Comparison of ENCODE assay signal across 17 mouse cellular contexts in the genomic region with DNA sequence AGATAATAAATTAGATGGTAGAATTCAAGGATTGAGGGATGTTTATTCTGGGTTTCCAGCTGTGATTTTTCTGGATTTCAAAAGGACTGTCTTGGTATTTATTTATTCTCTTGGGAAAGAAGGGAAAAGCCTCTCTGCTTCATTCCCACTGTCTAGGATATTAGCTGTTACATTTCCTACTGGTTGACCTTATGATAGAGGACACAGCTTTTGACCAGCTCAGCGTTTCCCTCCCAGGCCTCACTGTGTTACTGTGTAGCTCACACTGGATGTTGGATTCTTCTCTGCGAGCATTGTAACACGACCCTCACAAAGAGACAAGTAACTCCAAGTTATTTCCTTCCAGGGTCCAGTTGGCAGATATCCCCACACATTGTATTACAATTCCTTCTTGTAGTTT.
DNase-seq lines count a peak whose midpoint lies in the region; ATAC-seq lines count a peak whose summit lies in the region.
"Had no signal": no experiment of that assay in that cellular context is flagged by ENCODE, and none has a peak within 500 bp of the region (broad histone marks: within the 10 kb centered on the region; RNA-seq: fewer than 3 reads in every experiment).

No protein-coding gene starts in this region.

- no peaks in the 10 kb centered on the region for H3K36me3 ChIP-seq in lung, embryonic 15.5 days
- H3K36me3 ChIP-seq in lung, embryonic 16.5 days (ENCODE audit: control insufficient read depth, insufficient read depth, low read length) = no peaks in the 10 kb centered on the region
- H3K36me3 ChIP-seq in midbrain, embryonic 10.5 days = no peaks in the 10 kb centered on the region
- H3K36me3 ChIP-seq: heart, embryonic 13.5 days; hindbrain, embryonic 13.5 days; midbrain, embryonic 15.5 days; neural tube, embryonic 12.5 days had no signal

- peak; percentile 14 for DNase-seq in gastrocnemius, postnatal 14 days
- no peak for DNase-seq in gastrocnemius, adult 18-20 months (ENCODE audit: low spot score)
- DNase-seq in lung, adult 18-20 months = no peak
- no peak for DNase-seq in B cell, adult 2 months
- DNase-seq in ovary, postnatal 14 days (ENCODE audit: low spot score) = no peak
- DNase-seq in midbrain, embryonic 10.5 days (ENCODE audit: low spot score) = no peak
- DNase-seq: adrenal gland, adult 8-10 months; cerebellum, adult 8-10 months; liver; thymus, postnatal 4 days had no signal

- WGBS in lung, embryonic 15.5 days = 25% methylated on average over 3 of the region's 3 CpGs
- 22% methylated on average over 3 of the region's 3 CpGs for WGBS in lung, embryonic 16.5 days
- WGBS in midbrain, embryonic 10.5 days = 69% methylated on average over 3 of the region's 3 CpGs

- H3K4me1 ChIP-seq in lung, embryonic 15.5 days = peaks cover 5% of the 10 kb centered on the region; the same call in 1 of the 2 replicates
- no peaks in the 10 kb centered on the region; the same call in 1 of the 2 replicates for H3K4me1 ChIP-seq in lung, embryonic 16.5 days (replicated peaks; ENCODE audit: control insufficient read depth, insufficient read depth, low read length)
- H3K4me1 ChIP-seq in midbrain, embryonic 10.5 days = no peaks in the 10 kb centered on the region
- H3K4me1 ChIP-seq: hindbrain, embryonic 13.5 days; midbrain, embryonic 15.5 days; neural tube, embryonic 12.5 days had no signal

- no peak overlapping the region for H3K9ac ChIP-seq in lung, embryonic 15.5 days
- no peak overlapping the region for H3K9ac ChIP-seq in lung, embryonic 16.5 days (ENCODE audit: low read length)
- H3K9ac ChIP-seq: heart, embryonic 13.5 days; hindbrain, embryonic 13.5 days; midbrain, embryonic 15.5 days; neural tube, embryonic 12.5 days had no signal

- intact Hi-C loops in gastrocnemius, postnatal 14 days (cut with DNase I; ENCODE audit: low total_unique reads) = no loop called here

- peak; percentile 97 for ATAC-seq in lung, embryonic 15.5 days (ENCODE audit: borderline replicate concordance, extremely low read depth, low FRiP score, low TSS enrichment)
- ATAC-seq in lung, embryonic 16.5 days (ENCODE audit: low read depth) = peak; percentile 98

- peak overlapping the region; percentile 65; the same call in 1 of the 2 replicates for H3K27ac ChIP-seq in lung, embryonic 15.5 days
- no peak overlapping the region for H3K27ac ChIP-seq in lung, embryonic 16.5 days (ENCODE audit: low read length)
- no peak overlapping the region for H3K27ac ChIP-seq in midbrain, embryonic 10.5 days (replicated peaks)
- H3K27ac ChIP-seq: heart, embryonic 13.5 days; hindbrain, embryonic 13.5 days; layer of hippocampus, adult 2 months; midbrain, embryonic 15.5 days; neural tube, embryonic 12.5 days had no signal

- no peak overlapping the region for H3K4me3 ChIP-seq in lung, embryonic 15.5 days
- no peak overlapping the region for H3K4me3 ChIP-seq in lung, embryonic 16.5 days (ENCODE audit: low read length)
- no peak overlapping the region for H3K4me3 ChIP-seq in midbrain, embryonic 10.5 days
- H3K4me3 ChIP-seq: heart, embryonic 13.5 days; hindbrain, embryonic 13.5 days; layer of hippocampus, adult 2 months; midbrain, embryonic 15.5 days; neural tube, embryonic 12.5 days had no signal

- H3K9me3 ChIP-seq in lung, embryonic 15.5 days = no peaks in the 10 kb centered on the region
- H3K9me3 ChIP-seq in lung, embryonic 16.5 days (ENCODE audit: control insufficient read depth, low read length) = no peaks in the 10 kb centered on the region
- H3K9me3 ChIP-seq in midbrain, embryonic 10.5 days (replicated peaks) = no peaks in the 10 kb centered on the region
- H3K9me3 ChIP-seq: heart, embryonic 13.5 days; hindbrain, embryonic 13.5 days; midbrain, embryonic 15.5 days; neural tube, embryonic 12.5 days had no signal

- no peaks in the 10 kb centered on the region for H3K27me3 ChIP-seq in lung, embryonic 15.5 days
- H3K27me3 ChIP-seq in lung, embryonic 16.5 days (ENCODE audit: control insufficient read depth, insufficient read depth, low read depth, low read length) = no peaks in the 10 kb centered on the region
- no peaks in the 10 kb centered on the region for H3K27me3 ChIP-seq in midbrain, embryonic 10.5 days (ENCODE audit: low read depth, poor library complexity, severe bottlenecking)
- H3K27me3 ChIP-seq: heart, embryonic 13.5 days; hindbrain, embryonic 13.5 days; midbrain, embryonic 15.5 days; neural tube, embryonic 12.5 days had no signal

- no peak overlapping the region for H3K4me2 ChIP-seq in lung, embryonic 15.5 days
- no peak overlapping the region for H3K4me2 ChIP-seq in lung, embryonic 16.5 days (ENCODE audit: low read depth, low read length)
- H3K4me2 ChIP-seq: heart, embryonic 13.5 days; hindbrain, embryonic 13.5 days; midbrain, embryonic 15.5 days; neural tube, embryonic 12.5 days had no signal
